Mouse (Mus musculus): Measurements from ENCODE around the gene Rps27. TPM values are rescaled to one million over a fixed set of nuclear protein-coding genes. Genes with fewer than 3 reads are reported as not detected.

Rps27 gene
- 1,000 to 10,000 TPM; 1,816 to 2,019 TPM for polyA plus RNA-seq (2017; shearing (Covaris generic))

DNA sequence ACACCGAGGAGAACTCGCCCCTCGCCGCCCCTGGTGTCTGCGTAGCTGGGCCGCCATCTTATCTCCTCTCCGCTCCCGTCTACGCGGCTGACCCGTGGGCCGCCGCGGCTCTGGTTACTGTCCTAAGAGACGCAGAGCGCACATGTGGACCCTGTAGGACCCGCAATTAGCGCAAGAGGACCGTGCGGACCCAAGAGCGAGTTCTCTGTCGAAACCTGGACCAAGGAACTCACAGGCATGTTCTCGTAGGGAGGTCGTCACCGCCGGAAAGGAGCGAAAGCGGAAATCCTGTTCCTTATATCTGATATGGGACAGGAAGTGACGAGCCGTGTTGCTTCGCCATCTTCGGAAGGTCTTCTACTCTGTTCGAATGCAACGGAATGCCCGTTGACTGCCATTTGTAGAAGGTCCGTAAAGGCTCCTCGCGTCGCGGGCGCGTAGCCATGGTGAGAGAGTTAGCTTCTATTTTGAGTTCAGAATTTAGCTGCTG, at the start of gene Rps27, which contains the start of gene Rab13:
TSS of gene Rps27 (minus strand) at position 275 of the 490 bp plus-strand sequence.
TSS of gene Rab13 (plus strand) at position 319 of the 490 bp plus-strand sequence.

DNA sequence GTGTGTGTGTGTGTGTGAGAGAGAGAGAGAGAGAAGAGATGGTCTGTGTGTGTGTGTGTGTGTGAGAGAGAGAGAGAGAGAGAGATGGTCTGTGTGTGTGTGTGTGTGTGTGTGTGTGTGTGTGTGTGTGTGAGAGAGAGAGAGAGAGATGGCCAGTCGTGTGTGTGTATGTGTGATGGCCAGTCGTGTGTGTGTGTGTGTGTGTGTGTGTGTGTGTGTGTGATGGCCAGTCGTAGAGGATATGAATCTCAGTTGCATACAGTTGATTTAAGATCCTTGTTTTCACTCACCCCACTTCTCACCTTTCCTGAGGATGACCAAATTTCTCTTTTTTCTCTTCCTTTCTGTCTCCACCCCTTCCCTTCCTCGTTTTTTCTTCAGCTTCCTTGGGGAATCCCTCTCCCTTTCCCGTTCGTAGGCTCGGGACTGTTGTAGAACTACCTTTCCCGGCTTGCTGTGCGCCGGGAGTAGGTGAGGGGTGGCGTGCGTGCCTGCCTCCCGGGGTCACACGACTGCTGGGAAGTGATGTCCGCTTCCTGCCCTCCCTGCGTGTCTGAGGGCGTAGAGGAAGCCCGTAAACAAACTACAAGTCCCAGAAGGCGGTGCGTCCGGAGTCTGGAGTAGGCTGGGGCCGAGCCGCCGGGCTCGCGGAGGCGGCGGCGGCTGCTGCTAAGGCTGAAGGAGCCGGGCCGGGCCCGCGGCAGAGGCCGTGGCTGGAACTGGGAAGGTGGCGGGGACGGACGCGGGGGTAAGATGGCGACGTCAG, 40.4 kb upstream of the Rps27 start, which contains the start of gene Crtc2:
TSS of gene Crtc2 (plus strand) at position 511 of the 766 bp plus-strand sequence.

GRCm38 (mm10) chr3:90247960-90248745, 34.7 kb upstream of the Rps27 start, which contains the start of gene Slc39a1:
TSS of gene Slc39a1 (plus strand) at chr3:90248172.

DNA sequence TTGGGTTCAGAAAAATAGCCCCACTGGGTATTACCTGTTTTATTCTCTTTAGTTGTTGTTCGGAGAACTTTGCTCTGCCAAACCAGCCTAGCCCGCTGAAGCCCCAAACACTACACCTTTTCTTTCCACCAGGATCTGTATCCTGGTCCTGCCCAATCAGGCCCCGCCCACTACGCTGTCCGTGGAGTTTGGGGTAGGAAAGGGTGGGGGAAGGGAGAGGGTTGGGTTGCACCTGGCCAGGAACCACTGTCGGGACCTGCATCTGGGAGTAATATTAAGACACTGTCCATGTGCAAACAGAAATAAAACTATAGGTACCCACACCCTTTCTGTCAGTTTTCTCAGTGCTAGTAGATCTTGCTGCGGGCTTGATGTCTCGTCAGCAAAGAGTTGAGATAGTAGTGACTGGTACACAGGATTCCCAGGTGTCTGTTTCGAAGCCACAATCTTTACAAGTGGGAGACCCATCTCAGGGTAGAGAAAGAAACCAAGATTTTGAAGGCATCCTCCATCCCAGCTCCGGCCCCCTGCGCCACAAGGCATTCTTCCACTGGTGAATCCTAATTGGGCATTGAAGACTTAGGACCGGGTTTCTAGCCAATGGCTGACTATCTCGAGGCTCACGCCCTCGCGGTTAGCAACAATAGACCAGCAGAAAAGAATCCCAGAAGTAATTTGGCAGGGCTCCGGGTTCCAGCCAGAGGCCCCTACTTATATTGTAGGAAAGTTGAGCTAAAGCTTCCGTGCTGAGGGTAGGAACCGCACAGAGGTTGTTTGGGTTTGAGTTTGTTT, 29.7 kb upstream of the Rps27 start, which contains the start of gene Creb3l4:
TSS of gene Creb3l4 (minus strand) at position 529 of the 792 bp plus-strand sequence.

DNA sequence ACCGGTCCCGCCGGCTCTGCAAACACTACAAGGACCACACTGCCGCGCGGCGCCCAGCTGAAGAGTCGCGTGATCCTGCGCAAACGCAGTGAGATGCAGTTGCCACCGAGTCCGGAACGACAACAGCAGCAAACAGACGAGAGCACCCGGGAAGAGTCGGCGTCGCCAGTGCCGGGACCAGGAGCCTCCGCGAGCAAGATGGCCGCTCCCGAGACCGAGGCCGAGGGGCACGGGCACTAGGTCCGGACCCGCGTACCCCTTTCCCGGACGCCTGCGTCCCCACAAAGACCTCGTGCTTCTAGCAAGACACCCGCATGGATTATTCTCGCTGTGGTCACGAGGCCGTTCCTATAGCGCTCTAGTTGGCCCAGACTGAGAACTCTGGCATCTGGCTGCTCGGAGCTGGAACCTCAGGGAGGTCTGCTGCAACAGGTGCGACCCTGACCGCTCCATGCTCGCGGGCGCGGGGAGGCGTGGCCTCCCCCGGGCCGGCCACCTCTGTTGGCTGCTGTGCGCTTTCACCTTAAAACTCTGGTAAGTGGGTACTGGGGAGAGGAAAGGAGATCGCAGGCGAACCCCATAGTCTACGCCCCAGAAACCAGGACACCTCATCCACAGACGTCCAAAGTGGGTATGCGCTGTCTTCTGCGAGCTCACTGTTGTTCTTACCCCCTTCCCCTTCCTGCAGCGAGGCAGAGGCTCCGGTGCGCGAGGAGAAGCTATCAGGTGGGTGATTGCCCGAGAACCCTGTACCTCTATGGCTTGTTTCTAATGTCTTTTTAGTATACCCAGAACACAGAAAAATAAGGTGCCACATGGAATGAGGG, 18.3 kb upstream of the Rps27 start, which contains the start of gene Jtb:
TSS of gene Jtb (plus strand) at position 91 of the 827 bp plus-strand sequence.

Other genes with a start within 250 kb of the Rps27 start
- 10 to 100 TPM; 97.9 to 98.2 TPM for gene Hax1, start 214.9 kb downstream of the Rps27 start, polyA plus RNA-seq (2017; shearing (Covaris generic))
- 100 to 1,000 TPM; 136 to 148 TPM for gene 4933434E20Rik, start 162.0 kb downstream of the Rps27 start, polyA plus RNA-seq (2017; shearing (Covaris generic))
- gene Ubap2l, start 161.0 kb downstream of the Rps27 start, polyA plus RNA-seq (2017; shearing (Covaris generic)) = 100 to 1,000 TPM; 178 to 194 TPM
- gene Tpm3, start 141.0 kb downstream of the Rps27 start, polyA plus RNA-seq (2017; shearing (Covaris generic)) = 100 to 1,000 TPM; 802 to 914 TPM
- under 1 TPM; 0.25 to 0.93 TPM for gene Nup210l, start 109.5 kb downstream of the Rps27 start, polyA plus RNA-seq (2017; shearing (Covaris generic))
- gene Rab13, start within 50 bp of the Rps27 start, polyA plus RNA-seq (2017; shearing (Covaris generic)) = 1 to 10 TPM in 1 of 2 experiments, under 1 TPM in 1; 0.28 to 1.3 TPM
- 100 to 1,000 TPM; 155 to 161 TPM for gene Jtb, start 17.9 kb upstream of the Rps27 start, polyA plus RNA-seq (2017; shearing (Covaris generic))
- under 1 TPM; 0.11 to 0.97 TPM for gene Creb3l4, start 29.9 kb upstream of the Rps27 start, polyA plus RNA-seq (2017; shearing (Covaris generic))
- gene Slc39a1, start 34.5 kb upstream of the Rps27 start, polyA plus RNA-seq (2017; shearing (Covaris generic)) = 1 to 10 TPM; 1.7 to 2.8 TPM
- gene Crtc2, start 40.5 kb upstream of the Rps27 start, polyA plus RNA-seq (2017; shearing (Covaris generic)) = 100 to 1,000 TPM; 104 to 113 TPM
- gene Dennd4b, start 51.5 kb upstream of the Rps27 start, polyA plus RNA-seq (2017; shearing (Covaris generic)) = 10 to 100 TPM; 45.9 to 50.2 TPM
- 10 to 100 TPM in 1 of 2 experiments, 1 to 10 TPM in 1; 7.6 to 10.6 TPM for gene Gatad2b, start 79.5 kb upstream of the Rps27 start, polyA plus RNA-seq (2017; shearing (Covaris generic))
- gene Slc27a3, start 176.3 kb upstream of the Rps27 start, polyA plus RNA-seq (2017; shearing (Covaris generic)) = under 1 TPM; 0.08 to 0.33 TPM
- gene Ints3, start 220.0 kb upstream of the Rps27 start, polyA plus RNA-seq (2017; shearing (Covaris generic)) = 10 to 100 TPM; 32.8 to 39.6 TPM

All from inflammation-experienced regulatory T-cells (primary cell).